ENCODE assay signal across 13 mouse cellular contexts in the genomic region with DNA sequence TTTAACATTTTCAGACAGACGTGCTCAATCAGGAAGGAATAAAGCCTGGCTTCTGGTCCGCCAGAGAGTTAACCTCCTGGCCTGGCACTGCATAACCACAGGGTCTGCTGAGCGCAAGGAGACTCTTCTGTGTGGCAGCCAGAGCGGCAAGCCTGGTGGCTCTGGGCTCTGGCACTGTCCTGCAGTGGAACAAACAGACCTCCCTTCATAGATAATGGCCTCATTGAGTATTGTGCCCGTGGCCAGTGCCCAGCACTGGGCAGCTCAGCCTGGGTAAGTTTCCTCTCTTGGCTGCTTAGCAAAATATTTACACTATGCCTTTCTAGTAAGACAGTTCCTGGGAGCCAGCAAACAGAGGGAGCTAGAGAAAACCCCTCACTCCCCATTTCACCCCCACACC. TPM values are rescaled to one million over a fixed set of nuclear protein-coding genes. Genes with fewer than 3 reads are reported as not detected.
DNase-seq lines count a peak whose midpoint lies in the region.
"Had no signal": no experiment of that assay in that cellular context is flagged by ENCODE, and none has a peak within 500 bp of the region (broad histone marks: within the 10 kb centered on the region; RNA-seq: fewer than 3 reads in every experiment).

No protein-coding gene starts in this region.

- H3K27ac ChIP-seq in heart, embryonic 10.5 days, result no peak overlapping the region
- H3K27ac ChIP-seq: gastrocnemius, adult 2 months; kidney, postnatal 0 days had no signal

- H3K4me1 ChIP-seq in heart, embryonic 10.5 days, result peaks cover 30% of the 10 kb centered on the region

- peak; percentile 94 for DNase-seq in heart, adult 11 months
- DNase-seq in heart, embryonic 10.5 days (ENCODE audit: low spot score), result no peak
- DNase-seq in right cerebral cortex, postnatal 36 days (ENCODE audit: low spot score in 2 of 2), result peak; percentile 48 to 54
- no peak for DNase-seq in right cerebral cortex, postnatal 25 days
- peak; percentile 54 to 66 for DNase-seq in layer of hippocampus, postnatal 36 days
- no peak for DNase-seq in spleen, postnatal 36 days (ENCODE audit: low spot score in 2 of 2)
- DNase-seq in thymus, postnatal 10 days (ENCODE audit: low spot score in 2 of 2), result no peak
- DNase-seq in embryo, embryonic 9.5 days (ENCODE audit: extremely low spot score), result no peak
- DNase-seq: gastrocnemius, adult 2 months; lung, embryonic 14.5 days had no signal

- H3K9me3 ChIP-seq in heart, embryonic 10.5 days, result no peaks in the 10 kb centered on the region

- no peaks in the 10 kb centered on the region for H3K27me3 ChIP-seq in heart, embryonic 10.5 days (ENCODE audit: insufficient read depth, poor library complexity, severe bottlenecking)

- 71% methylated on average over 5 of the region's 5 CpGs for WGBS in heart, embryonic 10.5 days

- H3K4me3 ChIP-seq in heart, embryonic 10.5 days, result no peak overlapping the region
- H3K4me3 ChIP-seq: gastrocnemius, adult 2 months had no signal

- no peaks in the 10 kb centered on the region for H3K36me3 ChIP-seq in heart, embryonic 10.5 days

RNA-seq across cellular contexts. Expression of a gene that starts 9.3 kb away (rescaled TPM):
- not detected in 2 replicates for polyA plus RNA-seq in heart, embryonic 10.5 days (2016; fragmentation: Nextera tagmentation; extraction: Ambion mirVana)
- total RNA-seq in layer of hippocampus, postnatal 36 days (2021), result not detected
- total RNA-seq: gastrocnemius, adult 2 months; neutrophil, adult 5-6 weeks had no signal
- polyA plus RNA-seq: kidney, postnatal 0 days; lung, embryonic 14.5 days; testis, adult 2 months had no signal

Comparison
In these comparisons a context has a peak if more than half of its experiments do, and no peak if none do; other contexts are left out.
1. DNase-seq: peak in heart, adult 11 months (single experiment), right cerebral cortex, postnatal 36 days (2 of 2) and layer of hippocampus, postnatal 36 days (2 of 2); none in heart, embryonic 10.5 days (single experiment), right cerebral cortex, postnatal 25 days (single experiment), spleen, postnatal 36 days (0 of 2), thymus, postnatal 10 days (0 of 2) and embryo, embryonic 9.5 days (single experiment).